Mouse (Mus musculus) cerebellum, postnatal 10 days (tissue): Measurements from ENCODE around the gene Lce1m.
"Not testable (repeated sequence)": the region's sequence is repeated elsewhere in the genome, so short reads cannot be mapped to it uniquely, and the experiment has no call there.

ENCODE experiments used
- DNase-seq, 2 experiments: peaks; one replicate each; pipeline ENCODE4 v3.0.0; 2021; ENCODE audit warnings: mixed read lengths in 2 of 2

Gene Lce1m

DNA sequence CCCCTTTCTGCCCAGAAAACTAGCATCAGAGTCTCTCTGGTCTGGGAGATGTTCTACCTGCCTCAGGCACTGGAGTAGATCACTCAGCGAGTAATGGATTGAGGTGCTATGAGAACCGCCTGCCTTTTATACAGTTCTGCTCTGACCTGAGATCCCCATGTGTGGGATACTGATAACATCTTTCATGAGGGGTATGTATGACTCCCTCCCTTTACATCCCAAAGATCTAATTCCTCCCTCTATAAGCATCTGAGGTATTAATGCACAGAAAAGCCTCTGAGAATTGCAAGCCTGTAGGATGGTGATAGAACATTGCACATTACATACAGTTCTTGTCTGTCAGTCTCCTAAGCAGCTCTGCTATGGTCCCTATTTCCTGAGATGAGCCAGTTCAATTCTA, at the start of gene Lce1m:
TSS of gene Lce1m (minus strand) at position 101 of the 400 bp plus-strand sequence.
- DNase-seq: no peak

- not testable (repeated sequence) for DNase-seq
These were observed 49.7 kb upstream of the Lce1m start, which contains the start of gene Gm4858 for GRCm38 (mm10) chr3:93068523-93068922. TSS of gene Gm4858 (plus strand) at chr3:93068823.

DNA sequence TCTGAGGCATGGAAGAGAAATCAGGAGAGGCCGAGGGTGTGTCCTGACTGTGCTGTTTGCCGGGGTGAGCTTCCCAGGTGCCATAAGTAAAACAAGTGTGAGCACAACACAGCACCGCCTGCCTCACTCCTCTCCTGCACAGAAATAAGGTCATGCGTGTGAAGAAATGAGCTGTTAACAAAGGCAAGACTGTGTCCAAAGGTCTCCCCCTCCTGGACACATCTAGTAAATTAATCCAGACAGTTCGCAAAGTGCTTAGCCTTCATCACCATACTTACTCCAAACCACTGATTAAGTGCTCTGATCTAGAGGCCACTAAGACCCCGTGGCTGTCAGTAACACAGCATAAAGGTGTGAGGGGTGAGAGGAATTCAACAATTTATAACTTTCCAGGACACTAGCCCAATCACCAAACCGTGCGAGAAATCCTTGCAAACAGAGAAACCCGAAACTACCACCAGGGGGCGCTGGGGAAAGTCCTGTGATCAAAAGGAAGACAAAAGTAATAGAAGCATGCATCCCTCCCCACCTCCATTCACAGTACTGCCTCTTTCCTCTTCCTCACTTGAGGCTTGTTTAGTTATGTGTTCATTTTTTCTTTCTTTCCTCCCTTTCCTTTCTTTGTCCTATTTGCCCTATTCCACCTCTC, 34.1 kb upstream of the Lce1m start:
- peak; percentile 16 to 23 for DNase-seq

GRCm38 (mm10) chr3:93050182-93050581, 31.3 kb upstream of the Lce1m start:
- no peak for DNase-seq

- DNase-seq: peak; percentile 62 to 63
These were observed 12.6 kb upstream of the Lce1m start for GRCm38 (mm10) chr3:93031450-93031849.

DNA sequence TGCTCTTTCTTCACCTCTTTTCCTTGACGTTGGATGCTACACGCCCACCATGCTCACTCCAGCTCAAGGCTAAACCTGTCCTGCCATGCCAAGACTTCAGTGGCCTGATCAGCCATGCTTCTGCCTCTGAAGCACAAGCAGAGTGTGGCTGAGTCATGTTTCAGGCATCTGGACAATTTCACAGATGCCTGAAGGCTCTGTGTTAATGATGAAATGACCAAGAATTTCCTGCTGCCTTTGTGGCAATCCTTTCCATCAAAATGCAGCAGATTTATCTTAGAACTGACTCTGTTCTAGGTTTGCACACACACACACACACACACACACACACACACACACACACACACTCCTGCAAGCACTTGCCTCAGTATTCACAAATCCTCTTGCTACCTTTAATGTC, 6.6 kb upstream of the Lce1m start:
- DNase-seq: no peak

GRCm38 (mm10) chr3:93023411-93024184, 4.7 kb upstream of the Lce1m start:
- DNase-seq: no peak

DNA sequence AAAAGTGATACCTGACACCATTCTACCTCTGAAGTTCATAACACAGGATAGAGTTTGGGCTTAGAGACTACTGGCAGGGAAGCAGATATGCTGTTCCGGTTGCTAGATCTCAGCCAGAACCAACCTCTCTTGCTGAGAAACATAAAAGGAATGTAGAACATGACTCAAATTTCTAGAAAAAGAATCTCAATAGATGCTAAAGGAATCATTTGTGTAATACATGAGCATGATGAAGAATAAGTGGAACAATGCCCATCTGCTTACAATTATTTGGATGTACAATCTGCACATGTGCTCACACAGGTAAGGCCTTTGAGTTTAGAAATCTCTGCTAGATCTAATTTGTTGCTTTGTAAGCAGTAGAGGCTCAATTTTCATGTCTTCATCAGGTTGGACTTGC, 2.3 kb upstream of the Lce1m start:
- no peak for DNase-seq

DNA sequence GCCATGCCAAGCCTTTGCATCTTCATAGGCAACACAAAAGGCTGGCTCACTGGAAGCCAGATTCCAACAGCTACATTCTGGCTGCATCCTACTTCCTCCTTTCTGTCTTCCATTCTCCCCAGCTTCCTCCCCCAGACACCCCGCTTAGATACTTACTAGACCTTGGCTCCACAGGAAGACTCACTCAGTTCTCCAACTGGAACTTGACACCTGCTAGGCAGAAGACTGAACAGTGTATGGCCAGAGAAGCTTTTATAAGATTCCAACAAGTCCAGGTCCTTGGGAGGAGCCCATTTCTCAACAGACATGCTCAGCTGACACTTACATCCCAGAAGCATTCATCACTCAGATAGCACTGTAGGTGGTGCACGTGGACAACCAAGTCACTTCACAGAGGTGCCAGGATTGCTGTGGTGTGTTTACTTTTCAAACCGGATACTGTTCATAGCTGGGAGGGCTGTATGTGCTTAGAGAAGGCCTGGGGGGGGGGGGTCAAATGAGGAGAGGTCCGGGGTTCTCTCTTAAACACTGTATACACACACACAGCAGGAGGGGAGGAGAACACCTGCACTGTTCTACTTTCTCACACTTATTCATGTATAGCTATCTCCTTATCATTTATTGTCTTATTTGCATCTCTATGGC, 3.3 kb downstream of the Lce1m start, which contains the start of gene Crct1:
TSS of gene Crct1 (minus strand) at position 228 of the 645 bp plus-strand sequence.
- no peak for DNase-seq

DNA sequence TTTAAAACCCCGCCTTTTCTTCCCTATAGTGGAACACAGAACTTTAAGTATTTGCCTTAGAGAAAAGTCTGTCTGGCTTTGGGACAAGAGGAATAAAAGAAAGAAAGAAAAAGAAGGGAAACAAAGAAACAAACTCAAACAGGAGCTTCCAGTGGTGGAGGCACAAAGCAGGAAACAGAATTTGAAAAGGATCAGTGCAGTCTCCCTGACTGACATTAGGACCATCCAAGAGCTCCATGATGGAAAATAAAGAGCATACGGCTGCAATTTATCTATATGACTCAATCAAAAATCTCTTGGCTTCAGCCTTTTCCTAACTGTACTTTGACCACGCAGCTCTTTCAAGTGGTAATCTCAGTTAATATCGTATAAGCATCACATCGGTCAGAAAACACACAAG, 4.0 kb downstream of the Lce1m start:
- no peak for DNase-seq

GRCm38 (mm10) chr3:93014378-93014801, 4.5 kb downstream of the Lce1m start:
- DNase-seq: peak; percentile 19 to 48

DNA sequence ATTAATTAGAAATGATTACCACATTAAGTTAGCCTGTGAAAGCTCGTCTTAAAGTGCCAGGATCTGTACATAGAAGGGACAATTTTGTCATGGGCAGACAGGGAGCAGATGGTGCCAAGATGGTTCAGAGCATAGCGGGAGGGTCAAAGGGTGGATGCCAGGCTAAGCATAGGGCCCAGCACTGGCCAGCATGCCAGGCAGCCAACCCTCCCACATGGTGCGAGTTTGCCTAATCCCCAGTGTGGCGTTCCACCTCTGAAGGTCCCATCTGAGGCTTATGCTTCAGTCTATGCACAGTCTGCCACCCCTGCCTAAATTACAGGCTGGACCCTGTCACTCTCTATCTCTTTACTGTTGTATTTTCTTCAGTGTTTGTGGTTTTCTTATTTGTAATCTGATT, 16.0 kb downstream of the Lce1m start:
- peak; percentile 5 to 24 for DNase-seq

DNA sequence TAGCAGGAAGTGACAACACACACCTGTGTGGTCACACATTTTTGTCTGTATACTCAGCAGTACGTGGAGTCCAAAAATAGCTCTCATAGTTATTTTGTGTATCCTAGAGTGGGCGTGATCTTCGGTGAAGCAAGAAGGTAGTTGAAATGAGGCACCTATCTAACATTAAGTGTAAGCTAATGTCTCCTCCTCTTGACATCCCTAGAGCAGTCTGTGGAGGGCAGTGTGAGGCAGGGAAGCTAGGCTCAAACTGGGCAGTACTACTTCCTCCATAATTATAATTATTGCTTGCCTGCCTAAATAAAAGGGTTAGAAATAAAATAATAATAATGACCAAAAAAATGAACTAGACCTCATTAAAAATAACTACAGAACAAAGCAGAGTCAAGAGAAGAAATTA, 18.2 kb downstream of the Lce1m start:
- DNase-seq: no peak

DNA sequence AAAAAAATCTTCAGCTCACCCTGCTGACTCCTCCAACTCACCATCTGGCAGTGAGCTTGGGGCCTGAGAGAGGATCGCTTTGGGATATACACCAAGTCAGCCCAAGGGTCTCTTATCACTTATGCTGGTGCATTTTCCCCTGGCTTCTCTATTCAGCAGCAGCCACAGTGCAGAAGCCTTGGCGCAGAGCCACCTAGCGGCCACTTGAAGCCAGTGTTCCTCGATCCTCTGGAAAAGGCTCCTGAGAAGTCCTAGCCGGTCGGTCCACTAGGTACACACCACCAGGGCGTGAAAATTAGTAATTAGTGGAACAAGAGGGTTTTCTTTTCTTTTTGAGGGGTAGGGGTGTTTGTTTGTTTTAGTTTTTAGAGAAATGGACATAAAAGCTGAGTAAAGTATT, 20.2 kb downstream of the Lce1m start:
- DNase-seq: peak; percentile 89 to 91

DNA sequence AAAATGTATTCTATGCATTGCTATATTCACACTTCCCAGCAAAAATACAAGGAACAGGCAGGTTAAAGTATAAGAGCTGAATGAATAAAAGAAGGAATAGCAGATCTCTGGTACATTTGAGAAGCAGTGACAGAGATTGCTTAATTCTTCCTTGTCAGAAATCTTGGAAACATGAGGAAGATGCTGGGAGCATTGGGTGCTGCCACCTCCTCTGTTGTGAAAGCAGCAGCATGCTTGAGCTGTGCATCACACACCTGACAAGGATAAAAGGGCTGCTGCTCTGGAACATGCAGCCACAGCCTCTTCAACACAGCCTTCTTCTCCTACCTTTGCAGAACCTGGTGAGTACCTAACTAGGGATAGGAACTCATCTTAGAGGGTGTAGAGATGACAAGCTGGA, 26.9 kb downstream of the Lce1m start, which contains the start of gene Lce3f:
TSS of gene Lce3f (plus strand) at position 301 of the 400 bp plus-strand sequence.
- DNase-seq: no peak

- DNase-seq: no peak
These were observed 40.4 kb downstream of the Lce1m start for GRCm38 (mm10) chr3:92978484-92978883.
